Mouse (Mus musculus) embryonic facial prominence, embryonic 15.5 days (tissue): Measurements from ENCODE around the gene Pakap. TPM values are rescaled to one million over a fixed set of nuclear protein-coding genes. Genes with fewer than 3 reads are reported as not detected.

ENCODE experiments used
- ATAC-seq: fragments of 200-750 bp; cut with Nextera tagmentation; 2 replicates; pipeline ENCODE4 v1.8.0; 2017; ENCODE audit warnings: low read depth, moderate TSS enrichment; ENCODE audit not compliant: insufficient number of reproducible peaks, low FRiP score, low TSS enrichment
- H3K27ac ChIP-seq: fragments of 300-500 bp; sonication (generic); replicated peaks from 2 replicates; pipeline ENCODE4 v1.5.1; 2015; ENCODE audit warnings: mild to moderate bottlenecking, inconsistent platforms
- H3K27me3 ChIP-seq: fragments of 300-500 bp; sonication (generic); 2 replicates; pipeline ENCODE4 v1.6.1; 2015; ENCODE audit warnings: inconsistent platforms
- H3K36me3 ChIP-seq: fragments of 300-500 bp; sonication (generic); 2 replicates; pipeline ENCODE4 v1.6.1; 2015; ENCODE audit warnings: mild to moderate bottlenecking, inconsistent platforms
- H3K4me1 ChIP-seq: fragments of 300-500 bp; sonication (generic); 2 replicates; pipeline ENCODE4 v1.6.1; 2015; ENCODE audit warnings: inconsistent platforms
- H3K4me2 ChIP-seq: fragments of 300-500 bp; sonication (generic); replicated peaks from 2 replicates; pipeline ENCODE4 v1.6.1; 2015; ENCODE audit warnings: mild to moderate bottlenecking, inconsistent platforms
- H3K4me3 ChIP-seq: fragments of 300-500 bp; sonication (generic); replicated peaks from 2 replicates; pipeline ENCODE4 v1.5.1; 2015; ENCODE audit warnings: mild to moderate bottlenecking, inconsistent platforms
- H3K9ac ChIP-seq: fragments of 300-500 bp; sonication (generic); 2 replicates; pipeline ENCODE4 v1.6.1; 2015; ENCODE audit warnings: inconsistent platforms
- H3K9me3 ChIP-seq: fragments of 300-500 bp; sonication (generic); replicated peaks from 2 replicates; pipeline ENCODE4 v1.6.1; 2016; ENCODE audit warnings: inconsistent platforms
- WGBS: fragments of 180-500 bp; shearing (Covaris S2); methylation state at CpG from one replicate; pipeline ENCODE4 v1.1.7; 2015; 5-methylcytosine and 5-hydroxymethylcytosine counted together
- polyA plus RNA-seq: library from polyadenylated mRNA; unstranded; fragments of >200 nt; fragmentation: Nextera tagmentation; extraction: Ambion mirVana; gene quantifications from 2 replicates; pipeline ENCODE4 v1.2.1, GENCODE M21; 2015

Gene Pakap
- polyA plus RNA-seq, 1 experiment from 2014 or later, result 27.6 TPM

DNA sequence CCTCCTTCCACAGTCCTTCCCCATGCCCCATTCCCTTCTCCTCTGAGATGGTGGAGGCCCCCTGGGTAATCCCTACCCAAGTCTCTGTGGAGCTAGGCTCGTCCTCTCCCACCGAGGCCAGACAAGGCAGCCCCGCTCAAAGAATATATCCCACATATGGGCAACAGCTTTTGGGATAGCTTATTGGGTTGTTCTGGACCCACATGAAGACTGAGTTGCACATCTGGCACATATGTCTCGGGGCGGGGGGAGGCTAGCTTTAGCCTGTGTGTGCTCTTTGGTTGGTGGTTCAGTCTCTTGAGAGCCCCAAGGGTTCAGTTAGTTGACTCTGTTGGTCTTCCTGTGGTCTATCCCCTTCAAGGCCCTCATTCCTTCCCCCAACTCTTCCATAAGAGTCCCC lies 58.9 kb downstream of the Pakap start:
- peak; percentile 39; the same call in 1 of the 2 replicates for ATAC-seq
- Histone ChIP-seq H3K27me3 (no peaks in the 10 kb centered on the region), H3K4me1 (peaks cover 16% of the 10 kb centered on the region; the same call in 1 of the 2 replicates), H3K4me3 (no peak overlapping the region), H3K9me3 (no peaks in the 10 kb centered on the region), H3K4me2 (no peak overlapping the region), H3K9ac (no peak overlapping the region), H3K36me3 (no peaks in the 10 kb centered on the region), H3K27ac (no peak overlapping the region)
- WGBS, result 63% methylated on average over 5 of the region's 5 CpGs

DNA sequence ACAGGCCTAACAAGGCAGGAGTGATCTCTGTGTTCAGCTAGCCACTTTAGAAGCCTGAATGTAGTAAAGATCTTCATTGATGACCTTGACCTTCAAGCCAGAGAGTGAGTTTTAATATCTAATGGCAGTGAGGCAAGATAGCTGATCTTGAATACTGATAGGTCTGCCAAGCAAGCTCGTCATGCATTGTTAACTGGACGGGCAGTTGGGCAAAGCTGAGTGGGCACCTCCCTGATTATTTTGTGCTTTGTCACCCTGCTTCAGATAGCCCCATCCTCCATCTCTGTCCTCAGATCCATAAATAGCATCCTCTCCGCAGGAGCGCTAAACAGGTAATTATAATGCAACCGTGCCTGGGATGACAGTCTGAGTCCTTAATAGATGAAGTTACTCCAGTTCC lies 64.4 kb downstream of the Pakap start:
- H3K4me2 ChIP-seq, result no peak overlapping the region
- no peak overlapping the region for H3K9ac ChIP-seq
- no peak overlapping the region for H3K4me3 ChIP-seq
- no peaks in the 10 kb centered on the region for H3K27me3 ChIP-seq
- no peaks in the 10 kb centered on the region for H3K9me3 ChIP-seq
- H3K4me1 ChIP-seq, result peaks cover 21% of the 10 kb centered on the region
- H3K36me3 ChIP-seq, result no peaks in the 10 kb centered on the region
- no peak for ATAC-seq
- no peak overlapping the region for H3K27ac ChIP-seq
- WGBS, result 87% methylated on average over 5 of the region's 5 CpGs

DNA sequence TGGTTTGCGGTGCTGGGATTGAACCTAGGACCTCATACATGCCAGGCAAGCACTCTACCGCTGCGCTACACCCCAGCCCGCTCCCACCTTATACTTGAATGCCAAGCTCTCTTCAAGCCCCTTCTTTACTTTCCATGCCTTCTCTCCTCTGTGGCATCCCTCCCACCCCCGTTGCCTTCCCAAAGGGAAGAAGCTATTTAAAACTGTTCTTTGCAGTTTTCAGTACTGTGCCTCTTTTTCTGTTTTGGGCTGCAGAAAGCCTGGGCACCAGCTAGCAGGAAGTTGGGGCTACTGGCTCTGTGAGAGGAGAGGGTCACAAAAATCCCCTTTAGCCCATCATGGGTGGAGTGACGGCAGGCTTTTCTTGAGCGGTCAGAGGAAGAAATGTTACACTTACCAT lies 65.1 kb downstream of the Pakap start:
- no peak for ATAC-seq
- Histone ChIP-seq H3K9ac (no peak overlapping the region), H3K27me3 (no peaks in the 10 kb centered on the region), H3K4me1 (peaks cover 25% of the 10 kb centered on the region), H3K9me3 (no peaks in the 10 kb centered on the region), H3K4me3 (no peak overlapping the region), H3K27ac (no peak overlapping the region), H3K36me3 (no peaks in the 10 kb centered on the region), H3K4me2 (no peak overlapping the region)
- WGBS, result 87% methylated on average over 7 of the region's 7 CpGs

DNA sequence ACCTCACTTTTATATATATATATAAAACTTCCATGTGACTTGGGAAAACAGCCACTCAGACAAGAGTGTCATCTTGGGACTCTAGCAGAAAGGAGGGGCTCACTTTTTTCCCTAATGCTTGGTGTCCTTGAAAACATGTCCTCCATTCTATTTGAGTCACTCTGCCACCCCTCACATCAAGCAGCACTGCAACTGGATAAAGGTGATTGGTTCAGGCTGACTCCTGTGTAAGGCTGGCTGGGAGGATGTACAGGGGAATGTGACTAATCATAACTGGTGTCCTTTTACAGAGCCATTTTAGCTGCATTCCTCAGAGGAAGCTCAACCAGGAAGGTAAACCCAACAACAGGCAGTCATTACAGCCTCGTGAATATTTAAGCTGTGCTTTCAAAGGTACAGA lies 67.0 kb downstream of the Pakap start:
- WGBS, result 29% methylated on average over 1 of the region's 1 CpGs
- Histone ChIP-seq H3K36me3 (no peaks in the 10 kb centered on the region), H3K27me3 (no peaks in the 10 kb centered on the region), H3K4me1 (peaks cover 34% of the 10 kb centered on the region), H3K9ac (no peak overlapping the region), H3K4me3 (no peak overlapping the region), H3K27ac (no peak overlapping the region), H3K9me3 (no peaks in the 10 kb centered on the region), H3K4me2 (no peak overlapping the region)
- ATAC-seq, result no peak

DNA sequence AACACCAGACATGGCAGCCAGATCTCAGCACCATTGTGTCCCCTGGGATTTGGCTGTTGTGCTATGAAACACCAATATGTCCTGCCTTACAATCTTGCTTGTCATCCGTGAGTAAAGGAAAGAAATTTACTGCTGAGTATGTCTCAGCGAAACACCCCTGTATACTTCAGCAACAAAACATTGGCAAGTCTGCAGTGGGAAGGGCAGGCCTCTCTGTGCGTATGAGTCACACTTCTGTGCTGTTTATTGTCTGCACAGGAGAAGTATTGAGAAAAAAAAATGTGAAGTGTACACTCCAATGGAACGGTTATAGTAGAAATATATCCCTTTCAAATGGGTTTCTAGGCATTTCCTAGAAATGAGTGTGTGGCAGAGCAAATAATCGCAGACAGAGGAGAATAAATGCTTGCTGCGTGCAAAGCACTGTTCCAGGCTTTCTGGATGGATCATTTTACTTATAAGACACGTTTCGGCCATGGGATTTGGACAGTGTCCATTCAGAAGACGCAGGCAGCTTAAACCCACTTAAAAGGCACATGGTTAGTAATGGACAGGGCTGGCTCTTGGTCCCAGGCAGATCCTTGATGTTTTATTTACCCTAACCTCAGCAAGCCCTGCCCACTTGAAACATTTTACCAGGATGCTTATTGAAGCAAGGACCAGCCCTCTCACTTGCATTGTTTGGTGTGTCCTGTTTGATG lies 69.0 kb downstream of the Pakap start:
- 0 out of 2 replicates have a peak, but pooled peaks have one; percentile 53 for ATAC-seq
- Histone ChIP-seq H3K9ac (no peak overlapping the region), H3K4me2 (peak overlapping the region; percentile 51; the same call in 1 of the 2 replicates), H3K4me3 (no peak overlapping the region), H3K36me3 (no peaks in the 10 kb centered on the region), H3K9me3 (no peaks in the 10 kb centered on the region), H3K27me3 (no peaks in the 10 kb centered on the region), H3K4me1 (peaks cover 26% of the 10 kb centered on the region), H3K27ac (0 out of 2 replicates have a peak overlapping the region, but pooled peaks have one; percentile 9)
- 42% methylated on average over 9 of the region's 9 CpGs for WGBS

DNA sequence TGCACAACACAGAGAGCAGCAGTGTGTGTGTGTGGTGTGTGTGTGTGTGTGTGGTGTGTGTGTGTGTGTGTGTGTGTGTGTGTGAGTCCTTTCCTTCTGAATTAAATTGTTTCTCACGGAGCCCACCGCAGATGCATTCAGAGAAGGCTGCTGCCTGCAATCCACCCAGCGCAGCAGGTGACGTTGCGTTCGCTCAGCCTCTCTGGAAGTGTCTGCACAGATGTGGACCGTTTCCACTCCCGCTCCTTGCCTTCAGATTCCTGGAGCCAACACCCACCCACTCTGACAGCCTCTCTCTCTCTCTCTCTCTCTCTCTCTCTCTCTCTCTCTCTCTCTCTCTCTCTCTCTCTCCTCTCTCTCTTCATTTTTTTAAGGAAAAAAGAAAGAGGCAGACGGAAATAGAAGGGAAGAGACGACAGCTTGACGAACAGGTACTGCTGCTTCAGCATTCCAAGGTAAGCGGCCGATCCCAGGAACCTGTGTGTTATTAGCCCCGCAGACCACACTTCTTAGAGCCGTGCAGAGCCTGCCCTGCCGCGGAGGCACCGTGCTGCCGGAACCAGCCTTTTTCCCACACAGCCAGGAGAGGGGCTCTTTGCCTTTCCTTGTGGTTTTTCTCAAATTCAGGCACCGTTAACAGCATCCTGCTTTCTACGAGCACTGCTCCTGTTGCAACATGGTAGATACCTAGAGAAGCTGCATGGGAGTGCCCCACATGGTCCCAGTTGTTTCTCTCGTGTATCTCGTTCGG lies 69.8 kb downstream of the Pakap start:
- H3K36me3 ChIP-seq, result no peaks in the 10 kb centered on the region
- ATAC-seq, result no peak
- no peaks in the 10 kb centered on the region for H3K9me3 ChIP-seq
- H3K27me3 ChIP-seq, result no peaks in the 10 kb centered on the region
- H3K4me1 ChIP-seq, result peaks cover 26% of the 10 kb centered on the region
- no peak overlapping the region for H3K27ac ChIP-seq
- H3K9ac ChIP-seq, result 0 out of 2 replicates have a peak overlapping the region, but pooled peaks have one; percentile 9
- 22% methylated on average over 24 of the region's 24 CpGs for WGBS
- peak overlapping the region; percentile 51 for H3K4me2 ChIP-seq
- H3K4me3 ChIP-seq, result peak overlapping the region; percentile 25; the same call in 1 of the 2 replicates

DNA sequence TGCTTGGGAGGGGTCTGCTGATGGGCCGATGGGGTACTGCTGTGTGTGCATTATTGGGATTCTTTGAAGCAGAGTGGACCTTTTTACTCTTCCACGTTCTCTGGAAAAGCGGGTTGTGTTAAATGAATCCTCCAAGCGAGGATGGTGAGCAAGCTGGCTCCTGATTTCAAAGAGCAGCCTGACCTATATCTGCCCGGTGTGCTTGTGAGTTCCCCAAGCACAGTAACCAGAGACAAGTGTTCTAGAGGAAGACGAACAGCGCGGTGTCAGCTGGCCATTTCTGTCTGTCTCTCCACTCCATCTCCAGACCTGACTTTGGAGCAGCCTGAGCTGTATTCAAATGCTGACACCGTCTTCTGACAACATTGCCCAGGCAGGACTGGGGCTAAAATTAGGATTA lies 71.0 kb downstream of the Pakap start:
- H3K4me1 ChIP-seq, result peaks cover 26% of the 10 kb centered on the region
- WGBS, result 83% methylated on average over 9 of the region's 9 CpGs
- no peaks in the 10 kb centered on the region for H3K27me3 ChIP-seq
- H3K4me2 ChIP-seq, result no peak overlapping the region
- H3K9ac ChIP-seq, result no peak overlapping the region
- H3K27ac ChIP-seq, result no peak overlapping the region
- H3K4me3 ChIP-seq, result no peak overlapping the region
- no peak for ATAC-seq
- no peaks in the 10 kb centered on the region for H3K9me3 ChIP-seq
- no peaks in the 10 kb centered on the region for H3K36me3 ChIP-seq

DNA sequence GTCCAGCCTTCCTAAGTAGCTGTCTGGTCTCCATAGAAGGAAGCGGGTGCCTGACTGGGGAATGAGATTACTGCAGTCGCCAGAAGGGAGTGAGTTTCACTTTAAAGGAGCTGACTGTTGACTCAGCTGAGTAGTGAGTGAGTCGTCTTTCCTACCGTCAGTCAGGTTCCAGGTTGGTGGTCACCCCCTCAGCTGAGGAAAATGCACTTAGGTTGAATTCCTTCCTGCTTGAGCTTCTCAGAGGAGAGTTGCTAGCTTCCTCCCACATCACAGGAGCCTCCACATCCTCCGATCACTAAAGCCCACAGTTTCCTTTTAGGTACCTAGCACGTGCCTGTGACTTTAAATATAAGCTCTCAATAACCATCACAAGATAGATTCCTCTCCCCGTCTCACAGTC lies 72.2 kb downstream of the Pakap start:
- Histone ChIP-seq H3K9me3 (no peaks in the 10 kb centered on the region), H3K4me1 (peaks cover 26% of the 10 kb centered on the region), H3K27me3 (no peaks in the 10 kb centered on the region), H3K4me3 (no peak overlapping the region), H3K9ac (no peak overlapping the region), H3K36me3 (no peaks in the 10 kb centered on the region), H3K27ac (no peak overlapping the region), H3K4me2 (no peak overlapping the region)
- 43% methylated on average over 7 of the region's 7 CpGs for WGBS
- no peak for ATAC-seq

DNA sequence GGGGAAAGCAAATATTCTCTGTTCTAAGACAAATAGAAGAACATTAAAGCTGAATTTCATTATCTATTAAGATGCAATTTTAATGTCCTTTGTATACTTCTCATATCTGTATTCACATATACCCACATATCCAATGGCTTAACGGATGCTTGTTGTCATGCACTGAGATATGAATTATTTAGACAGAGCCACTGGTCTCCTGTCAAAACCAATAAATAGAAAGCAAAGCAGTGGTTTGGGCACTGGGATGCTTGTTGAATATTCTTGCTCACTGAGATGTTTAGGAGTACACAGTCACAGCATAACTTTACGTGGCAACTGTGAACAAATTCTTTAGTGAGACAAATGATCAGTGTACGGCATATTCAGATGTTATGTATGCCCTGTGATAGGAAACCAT lies 73.0 kb downstream of the Pakap start:
- no peaks in the 10 kb centered on the region for H3K36me3 ChIP-seq

DNA sequence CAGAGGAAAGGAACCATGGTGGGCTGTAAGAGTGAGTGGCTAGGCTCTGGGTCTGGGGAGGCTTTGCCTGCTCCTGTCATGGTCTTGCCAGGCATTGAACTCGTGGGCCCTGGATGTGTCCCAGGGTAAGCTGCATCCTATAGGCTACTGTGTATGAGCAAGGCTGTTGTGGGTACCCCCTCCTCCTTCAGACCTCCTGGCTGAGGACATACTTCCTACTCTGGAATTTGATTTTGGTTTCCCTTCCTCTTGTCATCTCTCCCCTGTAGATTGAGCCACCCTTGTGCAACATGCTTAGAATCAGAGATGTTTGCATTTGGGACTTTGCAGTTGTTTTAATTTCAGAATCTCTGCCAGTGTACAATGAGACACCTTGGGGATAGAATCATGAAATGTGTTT lies 83.0 kb downstream of the Pakap start:
- no peak for ATAC-seq
- Histone ChIP-seq H3K4me3 (no peak overlapping the region), H3K36me3 (0 out of 2 replicates have a peak, but pooled peaks cover 8% of the 10 kb centered on the region), H3K27me3 (no peaks in the 10 kb centered on the region), H3K9me3 (no peaks in the 10 kb centered on the region), H3K4me1 (peaks cover 4% of the 10 kb centered on the region; the same call in 1 of the 2 replicates), H3K4me2 (no peak overlapping the region), H3K27ac (no peak overlapping the region), H3K9ac (no peak overlapping the region)
- WGBS, result 72% methylated on average over 1 of the region's 1 CpGs

More for the DNA sequence above, 73.0 kb downstream of the Pakap start:
- H3K4me1 ChIP-seq, result peaks cover 26% of the 10 kb centered on the region
- no peaks in the 10 kb centered on the region for H3K27me3 ChIP-seq
- no peak for ATAC-seq
- no peak overlapping the region for H3K9ac ChIP-seq
- no peaks in the 10 kb centered on the region for H3K9me3 ChIP-seq
- H3K4me2 ChIP-seq, result no peak overlapping the region
- no peak overlapping the region for H3K27ac ChIP-seq
- 81% methylated on average over 3 of the region's 3 CpGs for WGBS
- no peak overlapping the region for H3K4me3 ChIP-seq

DNA sequence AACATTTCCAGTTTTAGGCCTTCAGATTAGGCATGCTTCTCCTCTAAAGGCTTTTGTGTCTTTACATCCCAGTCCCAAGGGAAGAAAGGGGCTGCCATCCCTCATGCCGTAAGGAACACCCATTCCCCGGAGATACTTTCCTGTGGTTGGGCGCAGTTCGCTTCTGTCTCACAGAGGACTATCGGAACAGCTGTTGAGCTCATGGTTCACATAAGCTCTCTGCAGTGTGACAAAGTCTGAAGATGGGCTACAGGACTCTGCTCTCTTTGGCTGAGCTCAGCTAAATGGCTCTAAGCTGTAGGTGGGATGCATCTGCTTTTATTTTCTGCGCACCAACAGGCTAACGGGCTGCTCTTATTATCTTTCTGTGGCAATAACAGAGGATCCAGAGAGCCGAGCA lies 83.6 kb downstream of the Pakap start:
- Histone ChIP-seq H3K36me3 (0 out of 2 replicates have a peak, but pooled peaks cover 8% of the 10 kb centered on the region), H3K27ac (no peak overlapping the region), H3K4me1 (peaks cover 4% of the 10 kb centered on the region; the same call in 1 of the 2 replicates), H3K9me3 (no peaks in the 10 kb centered on the region), H3K4me2 (no peak overlapping the region), H3K9ac (no peak overlapping the region), H3K4me3 (no peak overlapping the region), H3K27me3 (no peaks in the 10 kb centered on the region)
- no peak for ATAC-seq
- 62% methylated on average over 8 of the region's 8 CpGs for WGBS
